Mouse (Mus musculus) telencephalon, adult 2 months (tissue): ENCODE measurements around the gene Ppm1h.

ENCODE experiments used
- DNase-seq: peaks from one replicate; pipeline ENCODE4 v3.0.0-alpha.2; 2011; ENCODE audit warnings: low read depth, low spot score

Gene Ppm1h

DNA sequence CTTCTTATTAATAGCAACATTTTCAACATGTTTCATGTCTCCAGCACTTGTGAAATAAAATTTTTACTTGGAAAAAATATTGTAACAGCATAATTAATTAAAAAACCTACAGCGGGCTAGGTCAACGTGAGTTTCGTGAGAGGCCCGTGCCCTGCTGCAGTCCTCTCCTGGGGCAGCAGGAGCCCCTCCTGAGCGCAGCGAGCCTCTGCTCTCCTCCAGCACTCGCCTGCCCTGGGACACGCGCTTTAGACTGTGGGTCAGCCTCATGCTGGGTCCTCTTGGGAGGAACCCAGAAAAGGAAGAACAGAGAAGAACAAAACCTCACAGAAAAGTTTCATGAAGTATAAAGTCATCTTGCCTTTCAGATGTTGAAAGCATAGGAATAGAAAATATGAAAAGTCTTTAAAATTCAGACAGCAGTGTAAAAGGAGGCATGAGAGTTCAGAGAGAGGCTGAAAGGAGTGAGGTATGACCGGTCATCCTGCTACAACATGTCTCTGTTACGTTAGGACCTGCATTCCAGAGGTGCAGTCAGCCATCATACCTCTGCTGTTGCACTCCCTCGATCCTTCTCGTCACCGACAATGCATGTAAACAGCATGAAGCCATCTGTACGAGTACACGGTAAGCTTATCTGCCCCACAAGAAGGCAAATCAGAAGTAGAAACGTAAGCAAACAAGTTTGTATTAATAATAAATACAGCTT, 316.0 kb downstream of the Ppm1h start:
- no peak for DNase-seq
